Mouse (Mus musculus): ENCODE results near the gene C1qtnf2.

The C1qtnf2 gene

GRCm38 (mm10) chr11:43473635-43474224, 346 bp upstream of the C1qtnf2 start:
- ChIA-PET POLR2A (interaction anchor here in 1 of 4 experiments (0.6 kb wide), 1 partner anchor 181 kb away, joined by 3 read pairs; no protein-coding TSS in a partner anchor), CTCF (interaction anchor here in 2 of 4 experiments (0.6 to 1.5 kb wide), 2 partner anchors 21 to 102 kb away, joined by 4 read pairs; no protein-coding TSS in a partner anchor)

- CTCF ChIA-PET: interaction anchor here in 2 of 4 experiments (0.9 to 1.4 kb wide), 2 partner anchors 37 kb away, joined by 3 read pairs; no protein-coding TSS in a partner anchor
- POLR2A ChIA-PET: interaction anchor here in 1 of 4 experiments (0.5 kb wide), 1 partner anchor 239 kb away, joined by 5 read pairs; no protein-coding TSS in a partner anchor
These were observed 5.3 kb downstream of the C1qtnf2 start for GRCm38 (mm10) chr11:43479376-43479775.

- CTCF ChIA-PET: interaction anchor here in 2 of 4 experiments (0.9 to 1.4 kb wide), 3 partner anchors 11 to 36 kb away, joined by 3 read pairs; no protein-coding TSS in a partner anchor
- POLR2A ChIA-PET: no interaction called here
These were observed 6.5 kb downstream of the C1qtnf2 start for GRCm38 (mm10) chr11:43480561-43480960.

GRCm38 (mm10) chr11:43481672-43482522, 7.8 kb downstream of the C1qtnf2 start:
- POLR2A ChIA-PET: interaction anchor here in 2 of 4 experiments (0.6 to 1.5 kb wide), 5 partner anchors 10 to 260 kb away, joined by 3 to 5 read pairs (median 3); no protein-coding TSS in a partner anchor
- CTCF ChIA-PET: interaction anchor here (0.6 to 1.3 kb wide), 7 partner anchors 11 to 63 kb away, joined by 3 to 7 read pairs (median 3); no protein-coding TSS in a partner anchor

GRCm38 (mm10) chr11:43483122-43483792, 9.2 kb downstream of the C1qtnf2 start:
- CTCF ChIA-PET: interaction anchor here in 3 of 4 experiments (0.5 to 1.5 kb wide), 5 partner anchors 10 to 191 kb away, joined by 3 to 10 read pairs (median 5); no protein-coding TSS in a partner anchor
- POLR2A ChIA-PET: interaction anchor here in 1 of 4 experiments (1.1 kb wide), 1 partner anchor 9 kb away, joined by 3 read pairs; no protein-coding TSS in a partner anchor

GRCm38 (mm10) chr11:43484057-43484456, 10.0 kb downstream of the C1qtnf2 start:
- ChIA-PET CTCF (interaction anchor here in 3 of 4 experiments (0.6 to 1.5 kb wide), 4 partner anchors 9 to 33 kb away, joined by 3 to 10 read pairs (median 4); no protein-coding TSS in a partner anchor), POLR2A (interaction anchor here in 2 of 4 experiments (0.6 to 1.1 kb wide), 3 partner anchors 8 to 149 kb away, joined by 3 to 4 read pairs (median 3); no protein-coding TSS in a partner anchor)

GRCm38 (mm10) chr11:43484652-43485051, 10.6 kb downstream of the C1qtnf2 start:
- CTCF ChIA-PET: interaction anchor here in 2 of 4 experiments (0.8 to 1.5 kb wide), 3 partner anchors 8 to 32 kb away, joined by 3 to 10 read pairs (median 5); no protein-coding TSS in a partner anchor
- POLR2A ChIA-PET: interaction anchor here in 3 of 4 experiments (0.6 to 1.0 kb wide), 3 partner anchors 10 to 149 kb away, joined by 3 to 6 read pairs (median 4); no protein-coding TSS in a partner anchor

- ChIA-PET POLR2A (no interaction called here), CTCF (no interaction called here)
These were observed 11.8 kb downstream of the C1qtnf2 start for GRCm38 (mm10) chr11:43485855-43486254.

GRCm38 (mm10) chr11:43492663-43493062, 18.6 kb downstream of the C1qtnf2 start:
- POLR2A ChIA-PET: interaction anchor here (0.6 to 1.4 kb wide), 7 partner anchors 9 to 274 kb away, joined by 3 to 5 read pairs (median 3); partner anchors contain the start of genes Slu7 (in 1 of the 4) and Ttc1 (in 1 of the 4)
- CTCF ChIA-PET: interaction anchor here (0.6 to 6.4 kb wide), 30 partner anchors 9 to 1217 kb away, joined by 3 to 70 read pairs (median 5); partner anchors contain the start of genes 4933415A04Rik (in 1 of the 4) and Slu7 (in 1 of the 4)

GRCm38 (mm10) chr11:43493815-43494409, 19.8 kb downstream of the C1qtnf2 start:
- ChIA-PET POLR2A (interaction anchor here in 3 of 4 experiments (0.6 to 2.2 kb wide), 4 partner anchors 16 to 254 kb away, joined by 3 to 5 read pairs (median 4); partner anchors contain the start of gene Ttc1 (in 1 of the 3)), CTCF (interaction anchor here (0.6 to 6.4 kb wide), 33 partner anchors 10 to 273 kb away, joined by 3 to 70 read pairs (median 5); partner anchors contain the start of genes 4933415A04Rik (in 2 of the 4), C1qtnf2 (in 1 of the 4) and Ttc1 (in 1 of the 4))

GRCm38 (mm10) chr11:43495037-43495436, 21.0 kb downstream of the C1qtnf2 start:
- ChIA-PET POLR2A (interaction anchor here (0.7 to 2.6 kb wide), 11 partner anchors 12 to 253 kb away, joined by 3 to 12 read pairs (median 4); partner anchors contain the start of gene Ttc1 (in 1 of the 4)), CTCF (interaction anchor here (0.5 to 6.4 kb wide), 37 partner anchors 12 to 1244 kb away, joined by 3 to 70 read pairs (median 5); partner anchors contain the start of genes 4933415A04Rik (in 1 of the 4), C1qtnf2 (in 1 of the 4) and Ttc1 (in 1 of the 4))

- ChIA-PET POLR2A (interaction anchor here (0.6 to 2.6 kb wide), 19 partner anchors 11 to 1338 kb away, joined by 3 to 13 read pairs (median 3); partner anchors contain the start of gene Ttc1 (in 1 of the 4)), CTCF (interaction anchor here (0.5 to 6.4 kb wide), 34 partner anchors 11 to 1244 kb away, joined by 3 to 70 read pairs (median 5); partner anchors contain the start of genes 4933415A04Rik (in 1 of the 4), C1qtnf2 (in 1 of the 4) and Ttc1 (in 1 of the 4))
These were observed 21.5 kb downstream of the C1qtnf2 start for GRCm38 (mm10) chr11:43495532-43495931.

GRCm38 (mm10) chr11:43501256-43501655, 27.2 kb downstream of the C1qtnf2 start:
- ChIA-PET CTCF (interaction anchor here (0.6 to 4.4 kb wide), 6 partner anchors 9 to 896 kb away, joined by 3 to 22 read pairs (median 6); no protein-coding TSS in a partner anchor), POLR2A (interaction anchor here in 1 of 4 experiments (0.5 to 1.0 kb wide), 2 partner anchors 11 to 73 kb away, joined by 3 read pairs; no protein-coding TSS in a partner anchor)

- CTCF ChIA-PET: interaction anchor here in 3 of 4 experiments (3.2 to 4.4 kb wide), 3 partner anchors 11 to 12 kb away, joined by 18 to 21 read pairs (median 18); no protein-coding TSS in a partner anchor
- POLR2A ChIA-PET: interaction anchor here in 2 of 4 experiments (0.6 to 3.4 kb wide), 2 partner anchors 9 to 85 kb away, joined by 4 to 12 read pairs; no protein-coding TSS in a partner anchor
These were observed 31.1 kb downstream of the C1qtnf2 start for GRCm38 (mm10) chr11:43505188-43505587.

GRCm38 (mm10) chr11:43507976-43508375, 33.9 kb downstream of the C1qtnf2 start:
- CTCF ChIA-PET: interaction anchor here (0.9 to 4.4 kb wide), 6 partner anchors 8 to 49 kb away, joined by 3 to 21 read pairs (median 13); no protein-coding TSS in a partner anchor
- POLR2A ChIA-PET: interaction anchor here in 2 of 4 experiments (0.6 to 3.4 kb wide), 3 partner anchors 12 to 49 kb away, joined by 3 to 12 read pairs (median 3); no protein-coding TSS in a partner anchor

- POLR2A ChIA-PET: interaction anchor here in 1 of 4 experiments (0.7 kb wide), 1 partner anchor 16 kb away, joined by 4 read pairs; no protein-coding TSS in a partner anchor
- CTCF ChIA-PET: interaction anchor here in 1 of 4 experiments (0.5 to 0.6 kb wide), 2 partner anchors 9 to 85 kb away, joined by 3 to 5 read pairs; no protein-coding TSS in a partner anchor
These were observed 35.8 kb downstream of the C1qtnf2 start for GRCm38 (mm10) chr11:43509878-43510277.

Measured in embryonic stem cell, embryonic (primary cell).